ENCODE assay signal across 9 mouse cellular contexts in genomic region chr5:27651879-27652814, GRCm38 (mm10).
DNase-seq lines count a peak whose midpoint lies in the region; ATAC-seq and TF ChIP-seq lines count a peak whose summit lies in the region.
"Had no signal": no experiment of that assay in that cellular context is flagged by ENCODE, and none has a peak within 500 bp of the region (broad histone marks: within the 10 kb centered on the region; RNA-seq: fewer than 3 reads in every experiment).

No protein-coding gene starts in this region.

- no peaks in the 10 kb centered on the region for H3K4me1 ChIP-seq in forebrain, embryonic 10.5 days
- H3K4me1 ChIP-seq in forebrain, embryonic 15.5 days: no peaks in the 10 kb centered on the region
- H3K4me1 ChIP-seq in thymus, adult 2 months (replicated peaks; ENCODE audit: control insufficient read depth, insufficient read depth, low read length): no peaks in the 10 kb centered on the region
- no peaks in the 10 kb centered on the region for H3K4me1 ChIP-seq in midbrain, embryonic 15.5 days
- H3K4me1 ChIP-seq: stomach, embryonic 15.5 days had no signal

- DNase-seq in forebrain, embryonic 10.5 days (ENCODE audit: extremely low spot score, low spot score): peak; percentile 34
- DNase-seq in thymus, adult 2 months: peak; percentile 14
- no peak for DNase-seq in thymus, adult 18-20 months
- peak; percentile 53 for DNase-seq in embryo, embryonic 11 days
- DNase-seq in kidney, postnatal 14 days: peak; percentile 10

- no peak for TF ChIP-seq POLR2A in thymus, adult 2 months (IDR thresholded peaks at IDR 0.05; ENCODE audit: control insufficient read depth, extremely low read depth, insufficient read depth, low read length, poor library complexity)

- no peaks in the 10 kb centered on the region for H3K9me3 ChIP-seq in forebrain, embryonic 10.5 days
- no peaks in the 10 kb centered on the region for H3K9me3 ChIP-seq in forebrain, embryonic 15.5 days
- H3K9me3 ChIP-seq in midbrain, embryonic 15.5 days: no peaks in the 10 kb centered on the region
- H3K9me3 ChIP-seq: stomach, embryonic 15.5 days had no signal

- 58% methylated on average over 8 of the region's 8 CpGs for WGBS in forebrain, embryonic 10.5 days
- 57% methylated on average over 8 of the region's 8 CpGs for WGBS in forebrain, embryonic 15.5 days
- 56% methylated on average over 8 of the region's 8 CpGs for WGBS in thymus, adult 2 months
- 60% methylated on average over 8 of the region's 8 CpGs for WGBS in midbrain, embryonic 15.5 days

- H3K9ac ChIP-seq in forebrain, embryonic 15.5 days (replicated peaks): no peak overlapping the region
- H3K9ac ChIP-seq in midbrain, embryonic 15.5 days: no peak overlapping the region
- H3K9ac ChIP-seq: stomach, embryonic 15.5 days had no signal

- ATAC-seq in forebrain, embryonic 15.5 days (replicated peaks): no peak
- ATAC-seq in midbrain, embryonic 15.5 days (replicated peaks): peak; percentile 75
- ATAC-seq in megakaryocyte, adult 5-6 weeks (ENCODE audit: poor library complexity, severe bottlenecking): no peak

- H3K27ac ChIP-seq in forebrain, embryonic 10.5 days: no peak overlapping the region
- no peak overlapping the region for H3K27ac ChIP-seq in forebrain, embryonic 15.5 days (replicated peaks)
- no peak overlapping the region for H3K27ac ChIP-seq in thymus, adult 2 months (ENCODE audit: control insufficient read depth, insufficient read depth, low read length)
- no peak overlapping the region for H3K27ac ChIP-seq in midbrain, embryonic 15.5 days
- H3K27ac ChIP-seq: stomach, embryonic 15.5 days had no signal

- H3K4me2 ChIP-seq in forebrain, embryonic 15.5 days (replicated peaks): no peak overlapping the region
- no peak overlapping the region for H3K4me2 ChIP-seq in midbrain, embryonic 15.5 days
- H3K4me2 ChIP-seq: stomach, embryonic 15.5 days had no signal

- no peaks in the 10 kb centered on the region for H3K27me3 ChIP-seq in forebrain, embryonic 10.5 days (ENCODE audit: poor library complexity, severe bottlenecking)
- H3K27me3 ChIP-seq in forebrain, embryonic 15.5 days: no peaks in the 10 kb centered on the region
- no peaks in the 10 kb centered on the region for H3K27me3 ChIP-seq in thymus, adult 2 months (ENCODE audit: control insufficient read depth, insufficient read depth, low read length)
- no peaks in the 10 kb centered on the region for H3K27me3 ChIP-seq in midbrain, embryonic 15.5 days (replicated peaks)
- H3K27me3 ChIP-seq: stomach, embryonic 15.5 days had no signal

- H3K36me3 ChIP-seq in forebrain, embryonic 10.5 days (replicated peaks): no peaks in the 10 kb centered on the region
- H3K36me3 ChIP-seq in forebrain, embryonic 15.5 days: no peaks in the 10 kb centered on the region
- H3K36me3 ChIP-seq in thymus, adult 2 months (ENCODE audit: control insufficient read depth, insufficient read depth, low read length): no peaks in the 10 kb centered on the region
- H3K36me3 ChIP-seq in midbrain, embryonic 15.5 days (replicated peaks): no peaks in the 10 kb centered on the region
- H3K36me3 ChIP-seq: stomach, embryonic 15.5 days had no signal

- H3K4me3 ChIP-seq in forebrain, embryonic 10.5 days: no peak overlapping the region
- no peak overlapping the region for H3K4me3 ChIP-seq in forebrain, embryonic 15.5 days
- no peak overlapping the region for H3K4me3 ChIP-seq in thymus, adult 2 months (ENCODE audit: control insufficient read depth, insufficient read depth, low read length)
- H3K4me3 ChIP-seq in midbrain, embryonic 15.5 days: no peak overlapping the region
- H3K4me3 ChIP-seq: stomach, embryonic 15.5 days had no signal

- TF ChIP-seq CTCF in thymus, adult 2 months (IDR thresholded peaks at IDR 0.05; ENCODE audit: borderline replicate concordance, control insufficient read depth, extremely low read depth, insufficient read depth, low read length, poor library complexity): no peak

Comparison
In these comparisons a context has a peak if more than half of its experiments do, and no peak if none do; other contexts are left out.
1. DNase-seq: peak in forebrain, embryonic 10.5 days (single experiment), thymus, adult 2 months (single experiment), embryo, embryonic 11 days (single experiment) and kidney, postnatal 14 days (single experiment); none in thymus, adult 18-20 months (0 of 2).